Mouse (Mus musculus): ENCODE results near the gene Mutyh.

Gene Mutyh

DNA sequence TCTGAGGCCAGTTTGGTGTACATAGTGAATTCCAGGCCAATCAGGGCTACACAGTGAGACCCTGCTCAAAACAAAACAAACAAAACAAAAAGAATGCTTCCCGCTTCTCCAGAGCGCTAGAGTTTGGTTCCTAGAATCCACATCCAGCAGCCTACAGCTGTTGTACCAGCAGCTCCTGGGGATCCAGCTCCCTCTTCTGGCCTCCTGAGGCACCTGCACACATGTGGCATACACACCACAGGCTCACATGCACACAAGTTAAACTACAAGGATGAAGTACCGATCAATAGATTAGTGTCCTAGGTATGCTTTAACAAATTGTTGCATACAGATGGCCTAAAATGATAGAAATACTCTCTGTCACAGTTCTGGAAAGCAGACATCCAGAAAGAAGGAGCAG lies 36.8 kb downstream of the Mutyh start:
- POLR2A ChIA-PET = interaction anchor here in 3 of 4 experiments (0.6 to 2.1 kb wide), 10 partner anchors 9 to 136 kb away, joined by 3 to 7 read pairs (median 4); partner anchors contain the start of genes Ccdc163 (in 1 of the 3), Mmachc (in 1 of the 3) and Tesk2 (in 1 of the 3)
- CTCF ChIA-PET = interaction anchor here (0.5 to 1.5 kb wide), 13 partner anchors 9 to 883 kb away, joined by 3 to 7 read pairs (median 3); no protein-coding TSS in a partner anchor

DNA sequence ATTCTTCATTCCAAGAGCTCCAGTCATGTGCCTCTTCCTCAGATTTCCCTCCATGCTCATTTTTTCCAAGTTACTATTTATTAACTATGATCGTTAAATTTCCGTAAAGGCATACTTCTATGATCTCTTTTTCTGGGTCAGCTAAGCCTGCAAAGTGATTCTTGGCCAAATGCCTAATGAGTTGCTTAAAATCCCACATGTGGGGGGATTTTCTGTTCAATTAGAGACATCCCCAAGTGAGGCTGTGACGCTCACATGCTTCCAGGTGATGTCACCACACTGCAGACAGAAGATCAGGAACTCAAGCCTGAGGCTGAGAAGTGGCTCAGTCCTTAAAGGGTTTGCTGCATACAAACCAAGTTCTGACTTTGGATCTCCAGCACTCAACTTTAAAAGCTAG lies 42.4 kb downstream of the Mutyh start:
- POLR2A ChIA-PET = interaction anchor here in 2 of 4 experiments (0.6 to 0.9 kb wide), 4 partner anchors 9 to 705 kb away, joined by 3 to 5 read pairs (median 4); no protein-coding TSS in a partner anchor
- CTCF ChIA-PET = interaction anchor here in 2 of 4 experiments (0.6 kb wide), 3 partner anchors 10 to 216 kb away, joined by 4 to 7 read pairs (median 4); no protein-coding TSS in a partner anchor

GRCm38 (mm10) chr4:116854286-116854685 lies 46.8 kb downstream of the Mutyh start:
- ChIA-PET CTCF (interaction anchor here in 3 of 4 experiments (0.5 to 1.0 kb wide), 4 partner anchors 10 to 132 kb away, joined by 3 to 23 read pairs (median 4); no protein-coding TSS in a partner anchor), POLR2A (interaction anchor here in 3 of 4 experiments (0.6 to 1.6 kb wide), 9 partner anchors 8 to 279 kb away, joined by 3 to 4 read pairs (median 3); partner anchors contain the start of gene Plk3 (in 1 of the 3))

DNA sequence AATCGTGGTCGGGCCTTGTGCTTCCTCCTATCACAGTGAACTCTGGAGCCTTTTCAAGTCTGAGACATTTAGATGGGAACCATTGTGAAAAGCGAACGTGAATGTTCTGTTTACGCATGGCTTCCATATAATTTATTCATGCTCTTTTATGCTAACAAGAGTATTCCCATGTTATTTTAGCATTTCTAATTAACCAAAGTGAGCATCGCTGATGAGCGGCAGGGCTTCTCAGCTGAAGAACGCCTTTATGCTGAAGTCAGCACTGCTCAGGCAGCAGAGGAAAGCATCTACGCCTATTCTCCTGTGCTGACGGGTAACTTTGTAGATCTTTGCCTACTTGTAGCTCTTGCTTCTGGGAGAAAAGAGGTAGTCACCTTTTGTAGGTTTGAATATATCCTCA lies 49.7 kb downstream of the Mutyh start:
- ChIA-PET POLR2A (interaction anchor here in 1 of 4 experiments (0.7 kb wide), 1 partner anchor 617 kb away, joined by 3 read pairs; no protein-coding TSS in a partner anchor), CTCF (interaction anchor here in 2 of 4 experiments (0.6 kb wide), 2 partner anchors 263 to 366 kb away, joined by 3 read pairs; no protein-coding TSS in a partner anchor)

- CTCF ChIA-PET = interaction anchor here in 1 of 4 experiments (0.6 kb wide), 1 partner anchor 9 kb away, joined by 4 read pairs; no protein-coding TSS in a partner anchor
- POLR2A ChIA-PET = interaction anchor here in 2 of 4 experiments (0.6 kb wide), 2 partner anchors 16 to 151 kb away, joined by 3 read pairs; no protein-coding TSS in a partner anchor
Measured at GRCm38 (mm10) chr4:116859711-116860110, 52.2 kb downstream of the Mutyh start.

GRCm38 (mm10) chr4:116862023-116862422 lies 54.5 kb downstream of the Mutyh start:
- CTCF ChIA-PET = interaction anchor here in 1 of 4 experiments (0.7 kb wide), 1 partner anchor 140 kb away, joined by 3 read pairs; no protein-coding TSS in a partner anchor
- POLR2A ChIA-PET = interaction anchor here in 1 of 4 experiments (0.6 to 0.7 kb wide), 2 partner anchors 8 to 592 kb away, joined by 3 read pairs; no protein-coding TSS in a partner anchor

Measured in embryonic stem cell, embryonic (primary cell).